Mouse (Mus musculus) activated CD4-positive, CD25-positive, alpha-beta regulatory T cell, adult 4 months (primary cell): ENCODE measurements around the gene Spata31d1a. TPM values are rescaled to one million over a fixed set of nuclear protein-coding genes. Genes with fewer than 3 reads are reported as not detected.

Experiments
- ATAC-seq: one replicate; pipeline ENCODE4 v1.8.0; 2017
- polyA plus RNA-seq, 2 experiments: library from polyadenylated mRNA; unstranded; fragments of 100-300 nt; shearing (Covaris generic); gene quantifications; one replicate each; pipeline ENCODE4 v1.2.1; 2017

Gene Spata31d1a
- polyA plus RNA-seq, 2 experiments from 2014 or later = not detected

- no peak for ATAC-seq
Observed at GRCm38 (mm10) chr13:59663939-59664712, 46.0 kb downstream of the Spata31d1a start.

- no peak for ATAC-seq
Observed at GRCm38 (mm10) chr13:59661966-59662365, 48.2 kb downstream of the Spata31d1a start.

- no peak for ATAC-seq
Observed at GRCm38 (mm10) chr13:59661387-59661786, 48.7 kb downstream of the Spata31d1a start.

- no peak for ATAC-seq
Observed at GRCm38 (mm10) chr13:59660371-59660770, 49.8 kb downstream of the Spata31d1a start.

GRCm38 (mm10) chr13:59657781-59658180 lies 52.3 kb downstream of the Spata31d1a start:
- ATAC-seq = no peak

- peak; percentile 12 for ATAC-seq
Observed at GRCm38 (mm10) chr13:59656975-59657388, 53.1 kb downstream of the Spata31d1a start.

GRCm38 (mm10) chr13:59656316-59656832 lies 53.8 kb downstream of the Spata31d1a start:
- peak; percentile 83 for ATAC-seq

GRCm38 (mm10) chr13:59655718-59656315 lies 54.3 kb downstream of the Spata31d1a start:
- no peak for ATAC-seq

GRCm38 (mm10) chr13:59654465-59654864 lies 55.7 kb downstream of the Spata31d1a start:
- no peak for ATAC-seq

DNA sequence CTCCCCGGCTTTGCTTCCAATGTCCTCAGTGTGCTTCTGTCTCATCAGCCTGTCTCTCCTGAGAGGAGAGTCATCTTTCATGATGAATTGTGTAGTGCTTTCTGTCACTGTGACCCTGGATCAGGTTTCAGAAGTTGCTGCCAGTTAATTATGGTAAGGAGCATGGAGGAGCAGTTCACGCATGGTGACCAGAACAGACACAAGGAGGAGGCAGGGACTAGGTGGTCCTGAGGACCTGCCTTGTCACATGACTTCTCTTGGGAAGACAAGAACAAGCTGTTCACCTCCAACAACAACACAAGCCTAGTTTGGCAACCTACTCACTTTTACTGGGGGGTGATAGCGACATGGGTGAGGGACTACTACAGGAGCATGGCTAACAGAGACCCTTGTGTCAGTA lies 57.0 kb downstream of the Spata31d1a start:
- ATAC-seq = no peak

GRCm38 (mm10) chr13:59652651-59653050 lies 57.5 kb downstream of the Spata31d1a start:
- no peak for ATAC-seq

Other genes with a start within 250 kb of the Spata31d1a start
- 10 to 100 TPM; 10.1 to 15.6 TPM for gene Agtpbp1, start 125.1 kb downstream of the Spata31d1a start, polyA plus RNA-seq
- 10 to 100 TPM; 79.9 to 87.5 TPM for gene Naa35, start 125.1 kb downstream of the Spata31d1a start, polyA plus RNA-seq
- gene Golm1, start 34.5 kb downstream of the Spata31d1a start, polyA plus RNA-seq = 10 to 100 TPM; 36.1 to 40.9 TPM
- gene 4921517D22Rik, start 16.2 kb downstream of the Spata31d1a start, polyA plus RNA-seq = under 1 TPM in 1 of 2 experiments, not detected in 1; 0.48 TPM
- gene Spata31d1b, start 2.0 kb upstream of the Spata31d1a start, polyA plus RNA-seq = not detected
- not detected for gene Spata31d1d, start 21.4 kb upstream of the Spata31d1a start, polyA plus RNA-seq
- gene 1700014D04Rik, start 36.4 kb upstream of the Spata31d1a start, polyA plus RNA-seq = not detected
- gene Isca1, start 59.5 kb upstream of the Spata31d1a start, polyA plus RNA-seq = 10 to 100 TPM; 40.9 to 53.5 TPM
- gene Gm49354, start 71.9 kb upstream of the Spata31d1a start, polyA plus RNA-seq = not detected
- gene Tut7, start 112.8 kb upstream of the Spata31d1a start, polyA plus RNA-seq = 10 to 100 TPM; 62.4 to 64.7 TPM